Mouse (Mus musculus) CH12.LX (cell line): ENCODE data around the gene Filip1l. TPM values are rescaled to one million over a fixed set of nuclear protein-coding genes. Genes with fewer than 3 reads are reported as not detected.

ENCODE experiments used
- DNase-seq: peaks from one replicate; pipeline ENCODE4 v3.0.0-alpha.2; 2013; ENCODE audit errors: extremely low read depth
- H3K27ac ChIP-seq: 2 replicates; pipeline ENCODE4 v1.5.1; 2012; ENCODE audit warnings: low read depth, mild to moderate bottlenecking, control low read depth, moderate library complexity; ENCODE audit not compliant: insufficient read depth
- H3K27me3 ChIP-seq: replicated peaks from 2 replicates; pipeline ENCODE3; 2012; ENCODE audit warnings: inconsistent platforms
- H3K36me3 ChIP-seq, 2 experiments: replicated peaks in 1 of 2; 2 replicates each; pipeline versions ENCODE3 to v1.6.1; 2012; ENCODE audit warnings: inconsistent platforms in 1 of 2, low read length in 1 of 2, mild to moderate bottlenecking in 1 of 2, mixed read lengths in 1 of 2, moderate library complexity in 1 of 2; ENCODE audit not compliant: control insufficient read depth in 1 of 2, insufficient read depth in 1 of 2
- H3K4me1 ChIP-seq, 2 experiments: 2 replicates each; pipeline ENCODE4 v1.6.1; 2012; ENCODE audit warnings: inconsistent platforms in 1 of 2, moderate library complexity in 1 of 2; ENCODE audit not compliant: insufficient read depth in 2 of 2, control insufficient read depth in 1 of 2
- H3K4me2 ChIP-seq: 2 replicates; pipeline ENCODE4 v1.6.1; 2012; ENCODE audit warnings: low read depth, mild to moderate bottlenecking, control low read depth; ENCODE audit not compliant: poor library complexity, insufficient read depth, severe bottlenecking
- H3K4me3 ChIP-seq, 3 experiments: fragments of 150-350 bp in 1 of 3; sonication (generic) in 1 of 3; replicated peaks in 1 of 3; 2 replicates each; pipeline versions ENCODE3 to v1.5.1; 2011 to 2012; ENCODE audit warnings: low read depth in 2 of 3, low read length in 2 of 3, mild to moderate bottlenecking in 2 of 3, moderate library complexity in 2 of 3, control low read depth in 1 of 3, improper control_type of control experiment in 1 of 3, inconsistent platforms in 1 of 3, mixed read lengths in 1 of 3; ENCODE audit not compliant: poor library complexity in 1 of 3
- H3K79me2 ChIP-seq: replicated peaks from 2 replicates; pipeline ENCODE4 v1.6.1; 2012; ENCODE audit warnings: mild to moderate bottlenecking, moderate library complexity; ENCODE audit not compliant: control insufficient read depth, poor library complexity, insufficient read depth, severe bottlenecking; ENCODE audit errors: extremely low read depth
- H3K9ac ChIP-seq: 2 replicates; pipeline ENCODE4 v1.6.1; 2012; ENCODE audit warnings: low read depth, mild to moderate bottlenecking, control low read depth, moderate library complexity; ENCODE audit not compliant: insufficient read depth
- H3K9me3 ChIP-seq: replicated peaks from 2 replicates; pipeline ENCODE3; 2012; ENCODE audit warnings: low read length, inconsistent platforms, mixed read lengths
- BHLHE40 ChIP-seq: IDR thresholded peaks from 2 replicates; pipeline ENCODE4 v1.6.1; 2011; ENCODE audit warnings: mild to moderate bottlenecking, low read depth, low read length, improper control_type of control experiment
- CHD1 ChIP-seq: IDR thresholded peaks from 2 replicates; pipeline ENCODE4 v1.6.1; 2012; ENCODE audit warnings: low read depth, low read length, improper control_type of control experiment, inconsistent platforms
- KAT2A ChIP-seq: IDR thresholded peaks from 2 replicates; pipeline ENCODE4 v1.6.1; 2012; ENCODE audit warnings: low read length, improper control_type of control experiment, inconsistent platforms; ENCODE audit not compliant: insufficient replicate concordance
- MAZ ChIP-seq: IDR thresholded peaks from 2 replicates; pipeline ENCODE4 v1.6.1; 2012; ENCODE audit warnings: low read depth, mild to moderate bottlenecking, inconsistent platforms, low read length, improper control_type of control experiment, moderate library complexity
- MEF2A ChIP-seq: IDR thresholded peaks from 2 replicates; pipeline ENCODE4 v1.6.1; 2014; ENCODE audit warnings: low read depth, mild to moderate bottlenecking, inconsistent platforms, low read length, improper control_type of control experiment, borderline replicate concordance
- MYC ChIP-seq: IDR thresholded peaks from 2 replicates; pipeline ENCODE4 v1.6.1; 2011; ENCODE audit warnings: low read depth, mild to moderate bottlenecking, improper control_type of control experiment, low read length
- NRF1 ChIP-seq: IDR thresholded peaks from 2 replicates; pipeline ENCODE4 v1.6.1; 2014; ENCODE audit warnings: low read depth, mild to moderate bottlenecking, inconsistent platforms, low read length, improper control_type of control experiment, moderate library complexity
- RAD21 ChIP-seq: IDR thresholded peaks from 2 replicates; pipeline ENCODE4 v1.6.1; 2011; ENCODE audit warnings: low read depth, mild to moderate bottlenecking, low read length, improper control_type of control experiment, moderate library complexity
- SMC3 ChIP-seq: IDR thresholded peaks from 2 replicates; pipeline ENCODE4 v1.6.1; 2011; ENCODE audit warnings: low read depth, low read length, improper control_type of control experiment
- TBP ChIP-seq: conservative IDR thresholded peaks from 2 replicates; pipeline ENCODE4 v1.6.1; 2011; ENCODE audit warnings: low read depth, low read length, improper control_type of control experiment
- UBTF ChIP-seq: IDR thresholded peaks from 2 replicates; pipeline ENCODE4 v1.6.1; 2012; ENCODE audit warnings: low read depth, mild to moderate bottlenecking, inconsistent platforms, low read length, improper control_type of control experiment, moderate library complexity
- USF2 ChIP-seq: conservative IDR thresholded peaks from 2 replicates; pipeline ENCODE4 v1.6.1; 2011; ENCODE audit warnings: low read depth, low read length, improper control_type of control experiment
- ZC3H11A ChIP-seq: IDR thresholded peaks from 2 replicates; pipeline ENCODE4 v1.6.1; 2012; ENCODE audit warnings: low read depth, mild to moderate bottlenecking, inconsistent platforms, low read length, improper control_type of control experiment
- ZNF384 ChIP-seq: IDR thresholded peaks from 2 replicates; pipeline ENCODE4 v1.6.1; 2012; ENCODE audit warnings: low read depth, low read length, improper control_type of control experiment, inconsistent platforms
- dilution Hi-C: fragments of 300-500 bp; cut with MboI; formaldehyde crosslinking; loops from 2 replicates; pipeline ENCODE4 v1.14.3; 2020; ENCODE audit warnings: low sequenced_read_pairs; ENCODE audit not compliant: extremely low pct_unique_long_range_greater_than_20kb, extremely low pct_ligation_motif_present
- in situ Hi-C: fragments of 300-500 bp; cut with MboI; formaldehyde crosslinking; loops from 3 replicates; pipeline ENCODE4 v1.14.3; 2019; ENCODE audit warnings: low sequenced_read_pairs, low pct_ligation_motif_present, low pct_unique_long_range_greater_than_20kb, mixed read lengths
- polyA plus RNA-seq: library from polyadenylated mRNA; unstranded; fragments of >175 nt; gene quantifications from 2 replicates; pipeline ENCODE4 v1.2.1, GENCODE M21; 2012; ENCODE audit warnings: low read depth; ENCODE audit not compliant: insufficient read length
- total RNA-seq, 2 experiments: library from RNA; depleted of rRNA; stranded (reverse); fragments of 300-350 nt in 1 of 2; fragments of >200 nt in 1 of 2; gene quantifications; 2 replicates each; pipeline ENCODE4 v1.2.3; 2012 to 2014

The Filip1l gene
- total and polyA plus RNA-seq, 3 experiments = 2.1 to 17.6 (median 5.7) TPM

DNA sequence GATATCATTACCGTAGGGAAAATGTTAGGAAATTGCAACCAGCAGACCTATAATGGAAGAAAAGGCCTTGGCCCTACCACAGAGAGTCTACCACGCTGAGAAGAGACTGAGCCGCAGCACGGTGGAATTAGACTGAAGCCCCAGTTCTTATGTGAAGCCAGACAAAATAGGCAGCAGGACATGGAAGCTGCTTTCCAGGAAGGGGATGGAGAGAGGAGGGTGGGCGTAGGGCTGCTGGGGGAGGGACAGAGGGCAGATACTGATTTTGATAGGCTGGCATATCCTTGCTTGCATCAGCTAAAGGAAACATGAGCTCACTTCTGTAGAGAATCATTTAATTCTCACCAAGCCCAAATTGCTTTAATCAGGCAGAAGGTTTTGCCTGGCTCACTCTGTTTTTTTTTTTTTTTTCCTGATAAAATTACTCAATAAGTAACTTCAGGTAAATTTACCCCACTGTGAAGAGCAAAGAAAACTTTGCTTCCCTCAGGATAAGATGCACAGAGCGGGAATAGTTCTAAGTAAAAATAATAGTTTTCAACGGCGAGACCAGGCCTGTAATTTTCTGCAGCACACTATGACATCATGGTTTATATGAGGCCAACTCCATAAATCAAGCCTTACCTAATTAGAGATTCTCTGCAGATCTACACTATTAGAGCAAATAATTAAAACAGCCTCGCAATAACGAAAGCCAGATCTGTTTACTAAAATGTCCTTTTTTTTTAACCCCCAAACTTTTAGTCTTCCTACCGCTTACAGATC lies 84.8 kb downstream of the Filip1l start:
- no peak overlapping the region for H3K4me2 ChIP-seq
- no peak for TF ChIP-seq RAD21
- no peak for TF ChIP-seq CHD1
- TF ChIP-seq BHLHE40 = no peak
- no peak for TF ChIP-seq USF2
- TF ChIP-seq MEF2A = no peak
- no peak for TF ChIP-seq MYC
- TF ChIP-seq, all 38 proteins: peak for 0
- Histone ChIP-seq H3K9ac (no peak overlapping the region), H3K27me3 (no peaks in the 10 kb centered on the region), H3K79me2 (no peaks in the 10 kb centered on the region), H3K4me1 (peaks cover 4 to 72% of the 10 kb centered on the region in 2 experiments; a peak in 3 of 4 replicates), H3K9me3 (no peaks in the 10 kb centered on the region), H3K36me3 (no peaks in the 10 kb centered on the region), H3K4me3 (no peak overlapping the region), H3K27ac (no peak overlapping the region)
- DNase-seq = no peak
- dilution Hi-C loops (no loop called here), in situ Hi-C loops (no loop called here)

- Histone ChIP-seq H3K79me2 (no peaks in the 10 kb centered on the region), H3K4me3 (no peak overlapping the region), H3K36me3 (peaks cover 0 to 2% of the 10 kb centered on the region in 2 experiments), H3K27ac (no peak overlapping the region), H3K9ac (no peak overlapping the region), H3K4me1 (peaks cover 4 to 68% of the 10 kb centered on the region in 2 experiments; a peak in 3 of 4 replicates), H3K4me2 (no peak overlapping the region), H3K27me3 (no peaks in the 10 kb centered on the region), H3K9me3 (no peaks in the 10 kb centered on the region)
- dilution Hi-C loops (no loop called here), in situ Hi-C loops (no loop called here)
- DNase-seq = peak; percentile 46
- TF ChIP-seq ZNF384 (no peak), NRF1 (no peak), KAT2A (no peak), UBTF (no peak), SMC3 (no peak), TBP (no peak), ZC3H11A (no peak), MAZ (no peak)
Measured at GRCm38 (mm10) chr16:57438288-57438685, 85.4 kb downstream of the Filip1l start.
